Mouse (Mus musculus): ENCODE measurements at regions not wholly inside any gene's neighbourhood (a gene's known extent, or its start where the extent isn't known, plus 50 kb on each side); places are given as distances from the start of the nearest gene placed in this dataset.

DNA sequence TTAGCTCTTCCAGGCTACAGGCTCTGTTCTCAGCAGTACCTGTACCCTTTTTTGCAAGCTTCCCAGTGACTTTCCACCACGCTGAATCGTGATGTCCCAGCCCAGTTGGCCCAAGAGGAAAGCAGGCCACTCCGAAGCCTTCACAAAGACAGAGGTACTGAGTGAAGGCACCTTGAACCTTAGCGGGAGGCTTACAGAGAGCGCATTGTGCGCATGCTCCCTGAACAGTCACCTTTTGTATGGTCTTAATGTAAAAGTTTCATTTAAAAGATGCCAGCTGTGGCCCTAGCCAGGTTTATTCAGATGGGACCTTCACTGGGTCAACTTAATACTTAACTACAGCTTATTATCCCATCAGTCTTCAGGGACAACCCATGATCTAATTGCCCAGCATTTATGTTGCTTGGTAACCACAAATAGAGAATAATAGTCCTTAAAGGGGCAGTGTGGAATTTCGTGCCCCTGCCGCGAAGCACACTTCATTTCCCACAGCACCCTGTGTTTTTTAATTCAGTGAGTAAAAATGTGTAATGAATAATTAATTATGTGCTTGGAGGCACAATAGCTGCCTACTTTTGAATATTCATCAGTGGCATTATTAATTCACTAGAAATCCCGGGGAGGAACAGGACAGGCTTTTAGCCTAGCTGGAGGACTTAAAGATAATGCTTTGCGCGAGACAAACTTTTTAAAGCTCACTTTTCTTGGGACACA lies 111.3 kb upstream of the Vrk1 start:
- DNase-seq (ENCODE audit: low read depth, low spot score) = no peak

DNA sequence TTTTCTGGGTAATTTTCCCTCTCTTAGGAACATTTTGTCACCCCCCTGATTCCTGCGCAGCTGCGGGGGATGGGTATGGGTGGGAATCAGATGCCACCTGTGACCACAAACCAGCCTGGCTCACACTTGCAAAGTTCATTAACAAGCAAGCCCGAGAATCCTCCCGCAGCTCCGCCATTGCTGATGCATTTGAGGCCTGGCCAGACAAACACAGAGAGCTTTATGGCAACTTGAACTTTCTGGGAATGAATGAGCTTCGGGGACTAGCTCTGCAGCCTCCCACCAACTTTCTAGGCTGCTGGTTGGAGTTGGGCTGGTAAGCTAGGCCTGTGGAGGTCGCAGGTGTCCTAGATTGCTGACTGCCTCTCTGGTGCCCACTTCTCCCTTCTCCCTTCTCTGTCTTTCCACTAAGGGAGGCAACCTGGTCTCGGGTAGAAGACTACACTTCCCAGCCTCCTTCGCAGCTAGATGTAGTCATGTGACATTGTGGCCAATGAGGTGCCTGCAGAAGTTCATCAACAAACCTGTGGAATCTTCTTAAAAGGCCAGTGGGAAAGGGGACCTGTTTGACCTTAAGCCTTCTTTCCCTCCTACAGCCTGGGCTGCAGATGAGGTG lies 110.6 kb upstream of the Vrk1 start:
- DNase-seq (ENCODE audit: low read depth, low spot score) = no peak

DNA sequence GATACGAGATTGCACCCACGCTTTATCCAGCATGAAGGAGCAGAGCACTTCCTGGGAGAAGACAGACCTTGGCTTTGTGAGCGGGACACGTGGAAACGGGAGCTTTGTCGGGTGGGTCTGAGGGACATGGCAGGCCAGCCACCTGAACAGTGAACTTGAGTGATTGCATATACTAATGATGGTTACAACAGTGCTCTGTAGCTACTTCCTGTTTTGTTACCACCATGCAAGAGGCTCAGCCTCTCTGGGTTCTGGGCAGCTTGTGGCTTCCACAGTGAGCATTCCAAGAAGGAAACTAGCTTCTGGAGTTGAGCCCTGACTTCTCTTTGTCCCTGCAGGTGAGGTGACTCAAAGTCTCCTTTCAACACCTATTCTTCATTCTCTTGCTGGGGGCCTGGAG lies 109.5 kb upstream of the Vrk1 start:
- DNase-seq (ENCODE audit: low read depth, low spot score) = no peak

GRCm38 (mm10) chr12:105903072-105903471 lies 107.0 kb upstream of the Vrk1 start:
- peak; percentile 67 for DNase-seq (ENCODE audit: low read depth, low spot score)

GRCm38 (mm10) chr12:105906584-105906983 lies 103.4 kb upstream of the Vrk1 start:
- peak; percentile 34 for DNase-seq (ENCODE audit: low read depth, low spot score)

DNA sequence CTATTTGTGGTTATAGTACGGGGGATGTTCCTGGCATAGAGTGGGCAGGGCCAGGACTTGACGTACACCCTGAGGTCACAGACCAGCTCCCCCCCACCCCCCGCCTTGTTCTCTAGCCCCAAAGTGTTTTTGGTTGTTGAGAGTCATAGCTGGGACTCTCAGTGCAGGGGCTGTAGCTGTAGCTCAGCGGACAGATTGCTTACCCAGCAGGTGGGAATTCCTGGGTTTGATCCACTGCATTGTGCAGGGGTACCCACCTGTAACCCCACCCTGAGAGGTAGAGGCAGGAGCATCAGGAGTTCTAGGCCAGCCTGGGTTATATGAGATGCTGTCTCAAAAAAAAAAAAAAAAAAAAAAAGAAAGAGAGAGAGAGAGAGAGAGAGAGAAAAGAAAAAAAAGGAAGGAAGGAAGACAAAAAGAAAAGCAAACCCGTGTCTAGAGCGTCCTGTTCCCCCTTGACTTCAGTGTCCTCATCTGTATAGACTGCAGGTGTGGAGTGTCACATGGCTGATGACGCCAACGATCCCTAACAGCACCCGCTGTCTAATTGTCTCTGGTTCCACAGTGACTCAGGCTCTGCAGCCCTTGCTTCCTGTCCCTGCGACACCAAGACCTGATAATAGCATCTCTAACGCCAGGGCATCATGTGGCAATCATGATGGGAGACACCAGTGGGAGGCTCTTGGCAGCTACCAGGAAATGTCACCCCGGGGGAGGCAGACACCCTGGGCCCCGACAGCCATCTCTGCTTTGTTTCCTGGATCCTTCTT lies 102.0 kb upstream of the Vrk1 start:
- no peak for DNase-seq (ENCODE audit: low read depth, low spot score)

GRCm38 (mm10) chr12:105911556-105911955 lies 98.5 kb upstream of the Vrk1 start:
- DNase-seq (ENCODE audit: low read depth, low spot score) = no peak

DNA sequence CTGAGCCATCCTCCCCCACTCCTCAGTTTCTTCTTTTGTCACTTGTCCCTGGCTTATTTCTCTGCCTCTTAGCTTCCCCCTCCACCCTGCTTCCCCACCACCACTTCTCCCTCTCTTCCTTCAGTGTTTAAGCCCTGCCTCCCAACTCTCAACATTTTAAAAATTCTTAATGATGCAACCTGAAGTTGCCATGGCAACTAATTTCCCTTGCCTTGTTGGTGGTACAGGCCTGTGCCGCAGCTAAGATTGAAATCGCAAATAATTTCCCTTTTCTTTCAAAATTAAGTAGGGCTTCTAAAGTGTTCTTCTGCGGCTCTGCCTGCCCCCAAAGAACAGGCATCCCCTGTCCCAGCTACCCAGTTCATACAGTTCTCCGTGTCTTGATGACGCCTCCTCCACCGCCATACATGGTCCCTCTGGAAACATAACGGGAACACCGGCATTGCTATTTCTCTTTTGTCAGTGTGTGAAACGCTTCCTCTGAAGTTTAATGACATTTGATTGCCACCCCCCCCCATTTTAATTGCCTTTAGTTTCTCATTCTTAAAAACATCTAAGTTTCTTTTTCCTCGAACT lies 92.6 kb upstream of the Vrk1 start:
- no peak for DNase-seq (ENCODE audit: low read depth, low spot score)

DNA sequence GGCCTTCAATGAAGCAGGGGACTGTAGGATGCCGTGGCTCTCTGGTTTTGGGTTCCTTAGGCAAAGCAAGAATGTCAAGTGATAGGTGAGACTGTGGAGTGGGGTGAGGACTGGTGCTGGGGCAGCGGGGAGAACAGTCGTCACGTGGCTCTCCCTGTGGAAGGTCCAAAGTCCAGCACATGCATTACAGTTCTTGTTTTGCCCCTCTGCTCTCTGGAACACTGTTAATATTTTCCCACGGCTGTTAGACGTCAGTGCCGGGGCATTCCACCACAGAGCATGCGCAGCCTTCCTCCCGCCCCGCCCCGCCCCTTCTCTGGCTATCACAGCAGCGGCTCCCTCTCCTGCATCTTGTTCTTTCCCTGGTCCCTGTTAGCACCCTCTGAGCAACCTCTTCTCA lies 91.3 kb upstream of the Vrk1 start:
- no peak for DNase-seq (ENCODE audit: low read depth, low spot score)

DNA sequence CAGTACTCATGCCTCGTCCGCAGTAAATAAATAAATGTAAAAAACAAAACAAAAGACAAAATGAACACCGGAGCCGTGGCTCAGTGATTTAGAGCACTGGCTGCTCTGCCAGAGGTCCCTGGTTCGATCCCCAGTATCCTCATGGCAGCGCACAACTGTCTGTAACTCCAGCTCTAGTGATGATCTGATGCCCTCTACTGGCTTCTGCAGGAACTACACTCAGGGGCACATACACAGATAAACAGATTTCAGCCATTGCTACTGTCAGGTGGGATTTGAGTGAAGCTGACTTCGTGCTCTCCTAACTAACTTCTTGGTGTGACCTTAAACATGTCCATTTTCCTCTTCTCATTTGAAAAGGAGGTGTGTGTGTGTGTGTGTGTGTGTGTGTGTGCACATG lies 82.8 kb upstream of the Vrk1 start:
- DNase-seq (ENCODE audit: low read depth, low spot score) = no peak

DNA sequence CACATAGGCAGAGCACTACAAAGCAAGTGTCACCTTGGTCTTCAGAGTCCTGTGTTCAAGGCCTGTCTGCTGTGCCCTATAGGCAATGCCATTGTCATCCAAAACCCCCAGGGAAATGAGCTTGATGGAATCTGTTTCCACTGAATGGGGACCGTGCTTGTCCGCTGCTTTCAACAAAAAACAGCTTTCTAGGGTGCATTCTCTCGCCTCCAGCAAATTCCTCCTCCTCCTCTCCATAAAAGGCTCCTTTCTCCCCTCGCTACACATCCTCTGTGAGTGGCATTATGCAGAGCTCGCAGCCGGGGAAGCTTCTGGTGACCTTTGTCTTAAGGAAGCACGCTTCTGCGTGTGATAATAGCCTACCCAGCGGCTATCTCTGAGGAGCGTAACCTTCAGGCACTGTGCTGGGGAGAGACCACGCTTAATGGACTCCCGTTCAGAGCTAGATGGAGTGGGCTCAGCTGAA lies 80.5 kb upstream of the Vrk1 start:
- DNase-seq (ENCODE audit: low read depth, low spot score) = no peak

DNA sequence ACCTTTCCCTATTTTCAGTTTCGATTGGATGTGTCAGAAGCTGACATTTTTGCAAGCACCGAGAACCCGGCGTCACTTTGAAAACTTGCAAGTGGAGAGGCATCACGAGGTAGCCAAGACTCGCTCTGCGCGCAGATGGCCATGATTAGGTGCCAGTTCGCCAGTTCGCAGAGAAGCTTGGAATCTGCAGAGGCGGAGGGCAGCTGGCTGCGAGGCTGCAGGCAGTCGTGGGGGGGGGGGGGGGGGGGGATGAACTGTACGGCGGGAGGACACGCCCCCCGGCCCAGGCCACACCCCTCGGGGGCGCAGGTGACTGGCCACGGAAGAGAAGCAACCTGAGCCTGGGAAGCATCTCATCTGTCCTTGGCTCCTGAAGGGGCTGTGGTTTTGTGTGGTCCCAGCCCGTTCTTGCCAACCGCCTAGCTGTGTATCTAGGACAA lies 74.6 kb upstream of the Vrk1 start:
- no peak for DNase-seq (ENCODE audit: low read depth, low spot score)

DNA sequence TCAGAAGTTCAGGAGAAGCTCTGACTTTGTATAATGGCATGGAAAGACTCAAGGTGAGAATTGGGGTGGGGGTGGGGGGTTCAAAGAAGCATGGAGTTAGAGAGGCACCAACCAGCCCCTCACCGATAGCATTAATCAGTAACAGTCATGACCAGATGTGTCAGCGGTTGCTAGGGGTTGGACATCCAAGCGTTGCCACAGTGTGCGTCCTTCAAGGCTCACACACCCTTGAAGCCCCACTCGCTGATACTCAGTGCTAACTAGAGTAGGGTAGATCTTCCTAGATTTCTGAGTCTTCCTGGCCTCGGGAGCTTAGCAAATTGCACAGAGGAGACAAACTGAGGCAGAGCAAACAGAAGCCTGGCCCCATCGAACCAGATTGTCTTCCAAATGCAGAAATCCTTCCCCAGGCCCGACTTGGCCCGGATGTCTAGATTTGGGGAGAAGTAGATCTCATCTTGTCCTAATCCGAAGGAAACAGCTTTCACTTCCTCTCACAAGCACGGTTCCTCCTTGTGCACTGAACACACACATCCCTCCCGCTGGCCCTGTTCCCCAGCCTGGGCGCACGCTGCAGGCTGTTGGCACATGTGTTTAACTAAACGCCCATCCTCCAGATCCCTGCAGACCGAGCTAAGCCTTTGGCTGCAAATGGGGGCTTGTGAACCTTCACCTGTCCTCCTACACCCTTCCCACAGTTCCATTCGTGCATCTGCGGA lies 73.1 kb upstream of the Vrk1 start:
- no peak for DNase-seq (ENCODE audit: low read depth, low spot score)

- DNase-seq (ENCODE audit: low read depth, low spot score) = no peak
These were observed 67.6 kb upstream of the Vrk1 start for GRCm38 (mm10) chr12:105942136-105943076.

- no peak for DNase-seq (ENCODE audit: low read depth, low spot score)
These were observed 67.0 kb upstream of the Vrk1 start for GRCm38 (mm10) chr12:105943077-105943433.

DNA sequence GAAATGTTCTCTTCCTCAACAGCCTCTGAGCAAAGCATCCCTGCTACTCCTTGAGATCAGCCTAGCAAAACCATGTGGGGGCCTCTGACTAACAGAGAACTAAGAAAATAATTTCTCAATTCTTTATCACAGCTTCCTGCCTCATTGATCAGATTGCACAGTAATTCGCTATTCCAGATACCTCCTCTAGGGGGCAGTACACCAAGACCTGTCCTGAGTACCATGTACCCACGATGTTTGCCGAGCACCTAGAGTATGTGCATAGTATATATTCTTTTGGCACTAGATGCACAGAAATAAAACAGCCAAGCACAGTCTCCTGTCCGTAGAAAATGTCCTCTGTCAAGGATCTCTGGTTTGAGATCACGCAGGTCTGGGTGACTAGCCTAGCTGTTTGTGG lies 62.7 kb upstream of the Vrk1 start:
- peak; percentile 36 for DNase-seq (ENCODE audit: low read depth, low spot score)

DNA sequence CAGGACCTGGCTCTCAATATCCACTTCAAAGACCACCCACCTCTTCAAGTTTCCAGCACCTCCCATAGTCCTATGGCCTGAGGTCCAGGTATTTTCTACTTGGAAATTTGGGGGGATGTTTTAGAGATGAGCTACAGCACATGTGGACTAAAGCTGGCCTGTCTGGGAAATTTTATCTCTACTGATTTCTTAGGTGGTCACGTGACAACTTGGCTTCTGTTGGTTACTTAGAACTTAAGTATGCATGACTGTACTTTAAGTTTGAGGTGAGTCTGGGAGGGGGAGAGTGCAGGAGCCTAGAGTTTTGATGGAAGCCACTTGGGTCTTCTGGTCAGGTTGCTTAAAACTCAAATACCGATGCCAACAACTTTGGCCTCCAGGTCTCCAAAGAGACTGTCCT lies 61.7 kb upstream of the Vrk1 start:
- no peak for DNase-seq (ENCODE audit: low read depth, low spot score)

- DNase-seq (ENCODE audit: low read depth, low spot score) = no peak
These were observed 54.2 kb upstream of the Vrk1 start for GRCm38 (mm10) chr12:105955764-105956290.

DNA sequence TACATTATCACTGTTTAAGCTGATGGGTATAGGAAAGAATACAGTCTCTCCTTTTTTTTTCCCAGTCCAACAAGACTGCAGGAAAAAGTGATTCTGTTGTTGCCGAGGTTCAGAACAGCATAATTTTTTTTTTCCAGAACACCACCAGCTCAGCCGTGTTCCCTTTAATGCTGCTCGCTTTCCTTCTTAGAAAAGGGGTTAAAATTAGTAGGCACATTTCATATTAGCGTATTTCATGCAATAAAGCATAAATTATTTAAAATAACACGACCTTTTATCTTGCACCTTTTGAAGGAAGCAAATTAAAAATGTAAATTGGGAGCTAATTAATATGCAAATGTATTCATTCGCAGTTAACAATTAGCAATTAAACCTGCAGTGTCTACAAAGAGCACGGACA lies 50.3 kb upstream of the Vrk1 start:
- no peak for DNase-seq (ENCODE audit: low read depth, low spot score)

Data from WW6 (cell line).